Mouse (Mus musculus) heart, adult 2 months (tissue): Measurements from ENCODE around the gene Tanc2.

Source experiments
- CTCF ChIP-seq: fragments of 200-600 bp; IDR thresholded peaks from 2 replicates; pipeline ENCODE4 v1.8.1; 2022; ENCODE audit warnings: antibody characterized with exemption, mild to moderate bottlenecking, moderate library complexity
- EP300 ChIP-seq: fragments of 200-500 bp; IDR thresholded peaks from 2 replicates; pipeline ENCODE4 v1.6.1; 2011; ENCODE audit warnings: low read depth, low read length, control low read depth; ENCODE audit not compliant: insufficient read depth
- POLR2A ChIP-seq: fragments of 200-500 bp; IDR thresholded peaks from 2 replicates; pipeline ENCODE4 v1.6.1; 2011; ENCODE audit warnings: mild to moderate bottlenecking, low read depth, low read length, control low read depth; ENCODE audit not compliant: insufficient read depth

- TF ChIP-seq CTCF: no peak
- TF ChIP-seq POLR2A: no peak
- TF ChIP-seq EP300: no peak
Measured at GRCm38 (mm10) chr11:105885558-105885957, 295.8 kb downstream of the Tanc2 start.
